Mouse (Mus musculus): ENCODE data around the gene Hormad1. TPM values are rescaled to one million over a fixed set of nuclear protein-coding genes. Genes with fewer than 3 reads are reported as not detected.

The Hormad1 gene
- polyA plus RNA-seq, 1 experiment: not detected

DNA sequence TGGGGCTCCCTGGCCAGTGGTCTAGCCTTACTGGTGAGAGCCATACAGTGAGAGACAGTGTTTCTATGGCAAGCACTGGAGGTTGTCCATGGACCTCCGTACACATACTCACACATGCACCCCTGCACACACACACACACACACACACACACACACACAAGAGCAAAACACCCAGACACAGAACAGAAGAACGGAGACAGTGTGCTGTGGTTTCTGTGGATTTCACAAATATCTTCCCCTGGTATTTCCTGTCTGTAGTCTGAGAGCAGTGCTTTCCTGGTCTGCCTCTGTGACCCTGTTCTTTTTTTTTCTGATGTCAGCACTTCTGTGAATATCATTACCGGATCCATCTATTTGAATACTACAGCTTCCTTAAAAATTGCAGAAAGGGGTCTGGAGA is 35.8 kb upstream of the Hormad1 start:
- H3K27me3 ChIP-seq (ENCODE audit: control insufficient read depth, insufficient read depth, low read length): no peaks in the 10 kb centered on the region
- 80% methylated on average over 3 of the region's 3 CpGs for WGBS
- no peak for TF ChIP-seq CTCF (IDR thresholded peaks at IDR 0.05; ENCODE audit: borderline replicate concordance, insufficient read depth, low read depth, low read length)
- TF ChIP-seq POLR2A (IDR thresholded peaks at IDR 0.05; ENCODE audit: borderline replicate concordance, insufficient read depth, low read length): no peak
- no peak overlapping the region for H3K4me3 ChIP-seq (replicated peaks; ENCODE audit: insufficient read depth, low read depth, low read length)
- no peaks in the 10 kb centered on the region for H3K4me1 ChIP-seq (ENCODE audit: control insufficient read depth, insufficient read depth, low read length)
- no peak for DNase-seq
- no peak overlapping the region for H3K27ac ChIP-seq (ENCODE audit: insufficient read depth, low read length)

DNA sequence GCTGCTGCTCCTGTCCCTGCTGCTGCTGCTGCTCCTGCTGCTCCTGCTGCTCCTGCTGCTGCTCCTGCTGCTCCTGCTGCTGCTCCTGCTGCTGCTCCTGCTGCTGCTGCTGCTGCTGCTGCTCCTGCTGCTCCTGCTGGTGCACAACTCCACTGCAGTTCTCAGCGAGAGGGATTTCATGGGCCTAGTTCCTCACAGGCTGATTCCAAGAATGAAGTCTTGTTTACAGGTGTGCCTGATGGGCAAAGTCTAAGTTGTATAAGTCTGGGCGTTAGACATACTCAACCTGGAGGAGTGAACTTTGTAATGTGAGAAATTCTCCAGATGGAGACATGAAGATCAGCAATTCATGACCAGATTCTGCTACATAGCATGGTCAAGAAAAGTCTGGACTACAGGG is 34.8 kb upstream of the Hormad1 start:
- no peak for DNase-seq
- no peaks in the 10 kb centered on the region for H3K27me3 ChIP-seq (ENCODE audit: control insufficient read depth, insufficient read depth, low read length)
- TF ChIP-seq CTCF (IDR thresholded peaks at IDR 0.05; ENCODE audit: borderline replicate concordance, insufficient read depth, low read depth, low read length): no peak
- TF ChIP-seq POLR2A (IDR thresholded peaks at IDR 0.05; ENCODE audit: borderline replicate concordance, insufficient read depth, low read length): no peak
- H3K27ac ChIP-seq (ENCODE audit: insufficient read depth, low read length): no peak overlapping the region
- no peaks in the 10 kb centered on the region for H3K4me1 ChIP-seq (ENCODE audit: control insufficient read depth, insufficient read depth, low read length)
- no peak overlapping the region for H3K4me3 ChIP-seq (replicated peaks; ENCODE audit: insufficient read depth, low read depth, low read length)
- WGBS: 65% methylated on average over 2 of the region's 2 CpGs

DNA sequence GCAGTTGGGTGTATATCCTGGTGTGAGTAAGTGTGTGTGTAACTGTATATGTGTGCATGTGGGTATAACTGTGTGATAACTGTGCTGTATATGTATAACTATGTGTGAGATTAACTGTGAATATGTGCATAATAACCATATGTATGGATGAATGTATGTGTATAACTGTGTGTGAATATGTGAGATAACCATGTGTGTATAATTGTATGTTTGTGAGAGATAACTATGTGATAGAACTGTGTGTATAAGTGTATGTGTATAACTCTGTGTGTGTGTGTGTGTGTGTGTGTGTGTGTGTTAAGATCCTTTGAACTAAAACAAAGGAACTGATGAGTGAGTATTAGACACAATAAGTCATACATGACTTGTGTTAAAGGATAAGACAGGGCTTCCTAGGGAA is 33.4 kb upstream of the Hormad1 start:
- Histone ChIP-seq H3K27me3 (ENCODE audit: control insufficient read depth, insufficient read depth, low read length) (no peaks in the 10 kb centered on the region), H3K27ac (ENCODE audit: insufficient read depth, low read length) (no peak overlapping the region), H3K4me3 (replicated peaks; ENCODE audit: insufficient read depth, low read depth, low read length) (no peak overlapping the region), H3K4me1 (ENCODE audit: control insufficient read depth, insufficient read depth, low read length) (no peaks in the 10 kb centered on the region)
- no peak for DNase-seq
- TF ChIP-seq POLR2A (IDR thresholded peaks at IDR 0.05; ENCODE audit: borderline replicate concordance, insufficient read depth, low read length): no peak
- no peak for TF ChIP-seq CTCF (IDR thresholded peaks at IDR 0.05; ENCODE audit: borderline replicate concordance, insufficient read depth, low read depth, low read length)

DNA sequence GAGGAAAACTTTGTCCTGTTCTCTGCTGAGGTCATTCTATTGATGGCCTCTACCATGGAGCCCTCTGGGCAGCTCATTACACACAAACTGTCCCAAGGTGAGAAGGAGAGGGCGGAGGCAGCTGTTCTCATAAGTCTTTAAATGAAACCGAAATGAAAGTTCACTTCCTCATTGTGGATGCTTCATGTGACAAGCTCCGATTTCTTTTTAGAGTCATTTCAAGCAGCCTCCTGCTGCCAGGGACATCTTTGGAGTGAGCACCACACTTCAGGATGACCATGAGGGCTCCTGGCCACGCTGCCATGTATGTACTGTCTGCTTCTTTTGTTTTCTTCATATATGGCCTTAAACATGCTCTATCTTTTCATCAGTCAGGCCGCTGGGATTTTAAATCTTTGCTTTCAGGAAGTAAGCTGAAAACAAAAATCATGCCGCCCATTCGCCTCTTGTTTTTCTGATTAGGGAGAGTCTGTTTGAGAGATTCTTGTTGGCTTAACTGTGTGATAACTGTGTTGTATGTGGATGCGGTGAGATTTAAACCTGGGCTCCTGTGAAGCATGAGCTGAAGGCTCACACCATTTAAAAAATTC is 32.8 kb upstream of the Hormad1 start, which contains the start of gene Ctss:
Ctss (plus strand) TSS at position 165 of the 590 bp plus-strand sequence.
- H3K27ac ChIP-seq (ENCODE audit: insufficient read depth, low read length): no peak within 1 kb of the TSS
- 90% methylated on average over 8 of the region's 8 CpGs for WGBS
- DNase-seq: no peak
- H3K4me1 ChIP-seq (ENCODE audit: control insufficient read depth, insufficient read depth, low read length): no peaks in the 10 kb centered on the region
- H3K27me3 ChIP-seq (ENCODE audit: control insufficient read depth, insufficient read depth, low read length): no peaks in the 10 kb centered on the region
- no peak within 1 kb of the TSS for H3K4me3 ChIP-seq (replicated peaks; ENCODE audit: insufficient read depth, low read depth, low read length)
- TF ChIP-seq POLR2A (IDR thresholded peaks at IDR 0.05; ENCODE audit: borderline replicate concordance, insufficient read depth, low read length): no peak
- TF ChIP-seq CTCF (IDR thresholded peaks at IDR 0.05; ENCODE audit: borderline replicate concordance, insufficient read depth, low read depth, low read length): no peak

DNA sequence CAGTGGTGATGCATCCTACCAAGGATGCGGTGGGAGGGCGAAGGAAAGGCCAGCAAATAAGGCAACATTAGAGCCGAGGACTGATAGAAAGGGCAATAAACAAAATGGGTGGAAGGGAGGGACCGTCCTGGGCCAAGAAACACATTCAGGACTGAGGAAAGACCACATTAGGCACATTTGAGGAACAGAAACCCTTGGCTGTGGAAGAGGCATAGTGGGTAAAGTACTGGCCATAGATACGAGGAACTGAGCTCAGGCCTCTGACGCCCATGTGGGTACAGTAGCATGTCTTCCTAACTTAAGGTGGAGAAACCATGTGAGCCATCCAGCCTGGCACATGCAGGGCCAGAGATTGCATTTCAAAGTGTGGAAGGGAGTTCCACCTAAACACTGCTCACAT is 29.7 kb upstream of the Hormad1 start:
- Histone ChIP-seq H3K4me3 (replicated peaks; ENCODE audit: insufficient read depth, low read depth, low read length) (no peak overlapping the region), H3K27ac (ENCODE audit: insufficient read depth, low read length) (no peak overlapping the region), H3K4me1 (ENCODE audit: control insufficient read depth, insufficient read depth, low read length) (no peaks in the 10 kb centered on the region), H3K27me3 (ENCODE audit: control insufficient read depth, insufficient read depth, low read length) (no peaks in the 10 kb centered on the region)
- DNase-seq: no peak
- 85% methylated on average over 6 of the region's 6 CpGs for WGBS
- no peak for TF ChIP-seq POLR2A (IDR thresholded peaks at IDR 0.05; ENCODE audit: borderline replicate concordance, insufficient read depth, low read length)
- TF ChIP-seq CTCF (IDR thresholded peaks at IDR 0.05; ENCODE audit: borderline replicate concordance, insufficient read depth, low read depth, low read length): no peak

DNA sequence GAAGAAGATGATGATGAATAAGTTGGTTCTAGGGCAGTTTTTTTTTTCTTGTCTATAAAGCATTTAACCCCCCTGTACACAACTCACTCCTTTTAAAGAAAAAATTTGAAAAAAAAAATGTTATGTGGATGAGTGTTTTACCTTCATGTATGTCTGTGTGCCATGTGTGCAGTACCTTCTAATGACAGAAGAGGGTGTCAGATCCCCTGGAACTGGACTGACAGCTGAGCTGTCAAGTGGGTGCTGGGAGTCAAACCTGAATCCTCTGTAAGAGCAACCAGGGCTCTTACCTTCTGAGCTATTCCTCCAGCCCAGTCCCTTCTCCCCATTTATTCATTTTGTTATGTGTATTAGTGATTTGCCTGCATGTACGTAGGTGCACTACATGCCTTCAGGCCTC is 28.5 kb upstream of the Hormad1 start:
- Histone ChIP-seq H3K4me1 (ENCODE audit: control insufficient read depth, insufficient read depth, low read length) (no peaks in the 10 kb centered on the region), H3K4me3 (replicated peaks; ENCODE audit: insufficient read depth, low read depth, low read length) (no peak overlapping the region), H3K27ac (ENCODE audit: insufficient read depth, low read length) (no peak overlapping the region), H3K27me3 (ENCODE audit: control insufficient read depth, insufficient read depth, low read length) (no peaks in the 10 kb centered on the region)
- WGBS: 92% methylated on average over 1 of the region's 1 CpGs
- TF ChIP-seq POLR2A (IDR thresholded peaks at IDR 0.05; ENCODE audit: borderline replicate concordance, insufficient read depth, low read length) (no peak), CTCF (IDR thresholded peaks at IDR 0.05; ENCODE audit: borderline replicate concordance, insufficient read depth, low read depth, low read length) (no peak)
- no peak for DNase-seq

DNA sequence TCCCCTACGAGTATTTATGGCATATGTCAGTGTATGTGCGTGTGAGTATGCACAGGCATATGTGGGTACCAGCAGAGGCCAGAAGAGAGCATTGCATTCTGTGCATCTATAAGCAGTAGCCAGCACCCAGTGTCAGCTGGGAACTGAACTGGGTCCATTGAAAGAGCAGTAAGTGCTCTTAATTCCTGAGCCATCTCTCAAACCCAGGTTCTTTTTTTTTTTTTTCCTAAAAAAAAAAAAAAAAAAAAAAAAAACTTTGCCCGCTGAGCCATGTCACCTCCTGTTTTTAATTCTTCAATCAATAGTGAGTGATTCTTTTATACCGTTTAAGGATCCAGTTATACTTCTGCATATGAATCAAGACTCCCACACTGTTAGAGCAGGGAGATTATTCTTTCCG is 26.1 kb upstream of the Hormad1 start:
- 84% methylated on average over 5 of the region's 5 CpGs for WGBS
- no peaks in the 10 kb centered on the region for H3K27me3 ChIP-seq (ENCODE audit: control insufficient read depth, insufficient read depth, low read length)
- DNase-seq: no peak
- H3K27ac ChIP-seq (ENCODE audit: insufficient read depth, low read length): no peak overlapping the region
- no peaks in the 10 kb centered on the region for H3K4me1 ChIP-seq (ENCODE audit: control insufficient read depth, insufficient read depth, low read length)
- TF ChIP-seq CTCF (IDR thresholded peaks at IDR 0.05; ENCODE audit: borderline replicate concordance, insufficient read depth, low read depth, low read length) (no peak), POLR2A (IDR thresholded peaks at IDR 0.05; ENCODE audit: borderline replicate concordance, insufficient read depth, low read length) (no peak)
- H3K4me3 ChIP-seq (replicated peaks; ENCODE audit: insufficient read depth, low read depth, low read length): no peak overlapping the region

DNA sequence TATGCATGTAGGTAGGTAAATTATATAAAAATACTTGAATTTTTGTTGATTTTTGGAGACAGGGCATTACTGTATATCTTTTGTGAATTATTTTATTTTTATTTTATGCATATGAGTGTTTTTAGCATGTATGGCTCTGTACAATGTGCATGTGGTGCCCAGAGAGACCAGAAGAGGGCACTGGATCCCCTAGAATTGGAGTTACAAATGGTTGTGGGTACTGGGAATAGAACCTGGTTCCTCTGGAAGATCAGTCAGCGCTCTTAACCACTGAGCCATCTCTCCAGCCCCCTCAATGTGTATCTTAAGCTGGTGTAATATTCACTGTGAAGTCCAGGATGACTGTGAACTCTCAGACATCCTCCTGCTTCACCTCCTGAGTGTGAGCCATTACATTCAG is 24.6 kb upstream of the Hormad1 start:
- DNase-seq: no peak
- Histone ChIP-seq H3K27ac (ENCODE audit: insufficient read depth, low read length) (no peak overlapping the region), H3K4me1 (ENCODE audit: control insufficient read depth, insufficient read depth, low read length) (no peaks in the 10 kb centered on the region), H3K4me3 (replicated peaks; ENCODE audit: insufficient read depth, low read depth, low read length) (no peak overlapping the region), H3K27me3 (ENCODE audit: control insufficient read depth, insufficient read depth, low read length) (no peaks in the 10 kb centered on the region)
- no peak for TF ChIP-seq POLR2A (IDR thresholded peaks at IDR 0.05; ENCODE audit: borderline replicate concordance, insufficient read depth, low read length)
- no peak for TF ChIP-seq CTCF (IDR thresholded peaks at IDR 0.05; ENCODE audit: borderline replicate concordance, insufficient read depth, low read depth, low read length)
- 74% methylated on average over 1 of the region's 1 CpGs for WGBS

All from cerebellum, adult 2 months (tissue).